Mouse (Mus musculus): ENCODE data around the gene Mgll. TPM values are rescaled to one million over a fixed set of nuclear protein-coding genes. Genes with fewer than 3 reads are reported as not detected.

Mgll gene
- polyA plus RNA-seq, 1 experiment: 0.40 TPM

DNA sequence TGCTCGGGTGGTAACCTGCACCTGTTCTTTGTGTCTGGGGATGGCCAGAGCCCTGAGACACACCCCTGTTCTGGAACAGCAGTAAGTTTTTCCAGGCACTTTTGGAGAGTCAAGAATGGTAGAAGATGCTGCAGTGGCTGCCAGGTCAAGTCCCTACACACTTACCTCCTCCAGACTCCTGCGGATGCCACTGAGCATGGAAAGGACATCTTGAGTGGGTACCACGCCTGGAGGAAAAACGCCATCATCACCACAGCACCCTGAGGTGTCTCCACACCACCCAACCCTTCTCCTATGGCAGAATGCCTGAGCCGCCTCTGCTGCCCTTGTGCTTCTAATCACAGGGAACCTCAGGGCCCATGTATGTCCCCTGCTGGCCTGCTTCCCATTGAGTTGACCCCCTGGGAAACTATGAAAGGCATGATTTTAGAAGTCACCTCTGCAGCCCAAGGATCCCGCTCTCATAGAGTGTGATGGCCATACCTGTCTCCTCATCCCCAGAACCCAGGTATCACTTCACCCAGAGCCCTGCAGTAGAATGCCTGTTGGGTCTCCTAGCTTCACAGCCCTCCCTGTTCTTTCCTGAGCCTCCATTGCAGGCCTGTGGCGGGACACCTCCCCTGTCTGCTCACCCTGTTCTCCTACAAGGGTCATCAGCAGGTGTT is 120.8 kb downstream of the Mgll start:
- TF ChIP-seq GATA1 (IDR thresholded peaks at IDR 0.05; ENCODE audit: low read length): no peak

- no peak for TF ChIP-seq GATA1 (IDR thresholded peaks at IDR 0.05; ENCODE audit: low read length)
Measured at GRCm38 (mm10) chr6:88847571-88847970, 123.4 kb downstream of the Mgll start.

- no peak for TF ChIP-seq GATA1 (IDR thresholded peaks at IDR 0.05; ENCODE audit: low read length)
Measured at GRCm38 (mm10) chr6:88849270-88849669, 125.1 kb downstream of the Mgll start.

DNA sequence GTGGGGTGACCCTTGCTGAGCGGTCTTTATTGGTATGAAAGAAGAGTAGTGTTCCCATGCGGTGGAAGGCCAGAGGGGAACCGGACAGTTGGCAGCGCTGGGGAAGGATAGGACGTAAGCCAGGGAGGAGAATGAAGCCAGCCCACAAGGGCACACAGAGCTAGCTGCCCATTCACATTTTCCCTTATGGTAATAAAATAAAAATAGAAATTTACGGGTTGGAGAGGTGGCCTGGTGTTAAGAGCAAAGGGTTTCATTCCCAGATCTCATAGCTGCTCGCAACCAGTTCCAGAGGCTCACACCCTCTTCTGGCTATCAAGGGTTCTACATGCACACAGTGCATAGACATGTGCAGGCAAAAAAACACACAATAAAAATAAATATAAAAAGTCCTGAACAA is 125.8 kb downstream of the Mgll start:
- TF ChIP-seq GATA1 (IDR thresholded peaks at IDR 0.05; ENCODE audit: low read length): no peak

DNA sequence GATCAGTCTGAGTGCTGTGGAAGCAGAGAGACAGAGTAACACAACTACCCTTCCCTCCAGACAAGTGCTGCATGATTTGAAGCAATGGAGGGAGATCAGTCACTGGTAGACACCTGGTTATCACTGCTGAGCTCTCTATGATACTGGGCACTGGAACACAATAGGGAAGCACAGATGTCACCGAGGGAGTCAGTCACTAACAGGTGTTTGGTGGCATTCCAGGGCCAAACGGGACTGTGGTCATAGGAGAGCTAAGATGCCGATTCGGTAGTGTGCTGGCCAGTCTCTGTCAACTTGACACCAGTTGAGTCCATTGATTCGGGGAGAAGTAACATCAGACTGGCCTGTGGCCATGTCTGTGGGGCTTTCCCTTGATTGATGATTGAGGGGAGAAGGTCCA is 130.3 kb downstream of the Mgll start:
- no peak for TF ChIP-seq GATA1 (IDR thresholded peaks at IDR 0.05; ENCODE audit: low read length)

- no peak for TF ChIP-seq GATA1 (IDR thresholded peaks at IDR 0.05; ENCODE audit: low read length)
Measured at GRCm38 (mm10) chr6:88855636-88856035, 131.4 kb downstream of the Mgll start.

GRCm38 (mm10) chr6:88857249-88857648 is 133.0 kb downstream of the Mgll start:
- no peak for TF ChIP-seq GATA1 (IDR thresholded peaks at IDR 0.05; ENCODE audit: low read length)

- TF ChIP-seq GATA1 (IDR thresholded peaks at IDR 0.05; ENCODE audit: low read length): no peak
Measured at GRCm38 (mm10) chr6:88857830-88858229, 133.6 kb downstream of the Mgll start.

DNA sequence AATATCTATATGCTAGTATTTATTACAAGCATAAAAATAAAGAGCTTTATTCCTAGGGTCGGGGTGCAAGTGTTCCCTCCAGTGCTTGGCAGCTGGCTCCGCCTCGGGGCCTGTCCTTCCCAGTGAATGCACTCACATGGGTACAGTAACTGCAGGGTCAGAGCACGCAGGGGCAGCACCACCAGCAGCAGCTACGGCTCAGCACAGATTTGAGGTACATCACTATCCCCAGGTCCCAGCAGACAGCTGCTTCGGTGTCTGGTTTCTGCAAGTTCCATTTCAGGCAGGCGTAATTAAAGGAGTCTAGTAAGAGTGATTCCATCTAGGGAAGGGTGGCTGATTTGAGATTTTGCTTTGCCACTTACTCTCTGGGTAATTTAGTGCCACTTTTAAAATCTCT is 134.1 kb downstream of the Mgll start:
- no peak for TF ChIP-seq GATA1 (IDR thresholded peaks at IDR 0.05; ENCODE audit: low read length)

GRCm38 (mm10) chr6:88860914-88861313 is 136.7 kb downstream of the Mgll start:
- TF ChIP-seq GATA1 (IDR thresholded peaks at IDR 0.05; ENCODE audit: low read length): no peak

- no peak for TF ChIP-seq GATA1 (IDR thresholded peaks at IDR 0.05; ENCODE audit: low read length)
Measured at GRCm38 (mm10) chr6:88865704-88866103, 141.5 kb downstream of the Mgll start.

DNA sequence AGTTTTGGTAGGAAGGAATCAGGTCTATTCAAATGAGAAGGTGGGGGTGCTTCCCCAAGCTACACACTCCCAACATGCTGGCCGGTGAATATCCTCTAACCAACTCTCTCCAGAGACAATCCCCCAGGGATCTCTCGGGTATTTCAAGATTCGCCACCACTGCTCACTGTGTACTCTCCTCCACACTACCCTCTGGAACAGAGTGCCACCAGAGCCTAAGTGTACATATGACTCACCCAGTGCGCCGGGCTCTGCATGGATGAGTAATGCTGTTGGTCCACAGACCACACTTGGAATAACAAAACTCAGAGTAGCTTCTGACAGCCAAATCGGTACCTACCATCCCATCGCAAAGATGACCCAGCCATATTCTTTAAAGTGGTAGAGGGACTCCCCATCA is 145.2 kb downstream of the Mgll start:
- TF ChIP-seq GATA1 (IDR thresholded peaks at IDR 0.05; ENCODE audit: low read length): no peak

DNA sequence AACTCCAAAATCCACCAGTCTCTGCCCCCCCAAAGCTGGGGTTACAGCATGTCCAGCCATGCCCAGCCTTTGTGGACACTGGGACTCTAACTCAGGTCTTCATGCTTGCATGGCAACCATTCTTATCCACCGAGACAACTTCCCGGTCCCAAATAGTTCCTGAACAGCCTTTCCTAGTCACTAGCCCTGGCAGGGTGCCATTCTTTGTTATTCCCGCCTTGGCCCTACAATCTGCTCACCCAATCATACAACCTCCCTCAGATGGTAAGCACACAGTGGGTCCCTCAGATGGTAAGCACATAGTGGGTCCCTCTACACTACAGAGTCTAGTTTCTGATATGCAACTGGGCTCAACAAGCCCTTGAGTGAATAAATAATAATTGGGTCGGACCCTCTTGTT is 146.4 kb downstream of the Mgll start:
- TF ChIP-seq GATA1 (IDR thresholded peaks at IDR 0.05; ENCODE audit: low read length): no peak

GRCm38 (mm10) chr6:88871546-88871945 is 147.3 kb downstream of the Mgll start:
- no peak for TF ChIP-seq GATA1 (IDR thresholded peaks at IDR 0.05; ENCODE audit: low read length)

- TF ChIP-seq GATA1 (IDR thresholded peaks at IDR 0.05; ENCODE audit: low read length): no peak
Measured at GRCm38 (mm10) chr6:88872811-88873210, 148.6 kb downstream of the Mgll start.

DNA sequence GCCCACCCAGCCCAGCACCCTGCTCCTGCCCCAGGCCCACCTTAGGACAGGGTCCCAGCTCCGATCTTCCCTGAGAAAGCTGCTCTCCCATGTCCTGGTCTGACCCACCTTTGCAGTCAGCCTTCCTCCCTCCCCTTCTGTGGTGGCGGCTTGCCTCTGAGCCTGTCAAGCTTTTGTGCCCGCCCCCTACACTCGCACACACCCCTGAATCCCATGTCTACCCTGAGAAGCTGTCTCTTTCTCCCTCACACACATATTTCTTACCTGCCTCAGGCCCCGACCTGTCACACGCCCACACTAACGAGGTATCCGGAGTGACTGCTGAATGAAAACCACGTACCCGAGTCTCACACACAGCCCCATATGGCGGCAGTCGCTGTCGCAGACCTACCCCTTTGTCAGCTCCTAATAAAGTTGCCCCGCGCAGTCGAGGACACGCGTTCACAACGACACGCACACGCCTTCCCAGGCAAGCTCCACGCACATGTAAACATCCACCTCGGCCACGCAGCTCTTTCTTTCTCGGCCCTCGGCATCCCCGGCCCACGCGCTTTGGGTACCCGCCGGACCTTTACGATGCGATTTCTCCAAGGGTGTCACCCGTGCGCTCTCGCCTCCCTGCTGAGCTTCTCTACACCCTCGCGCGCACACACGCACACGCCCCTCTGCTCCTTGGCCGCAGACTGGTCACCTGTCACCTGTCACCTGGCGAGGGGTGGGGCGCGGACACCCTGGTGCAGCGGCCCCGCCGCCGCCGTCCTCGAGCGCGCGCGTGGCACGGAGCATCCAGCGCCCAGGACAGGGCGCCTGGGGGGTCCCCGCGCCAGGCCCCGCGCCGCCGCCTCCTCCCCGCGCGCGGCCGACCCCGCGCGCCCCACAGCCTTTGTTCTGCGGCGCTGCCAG is 150.0 kb downstream of the Mgll start:
- TF ChIP-seq GATA1 (IDR thresholded peaks at IDR 0.05; ENCODE audit: low read length): no peak

All from G1E-ER4 (cell line).